Mouse (Mus musculus) neural tube, embryonic 13.5 days (tissue): ENCODE data around the gene Ndrg4. TPM values are rescaled to one million over a fixed set of nuclear protein-coding genes. Genes with fewer than 3 reads are reported as not detected.

Source experiments
- ATAC-seq: fragments of 200-750 bp; cut with Nextera tagmentation; 2 replicates; pipeline ENCODE4 v1.8.0; 2017; ENCODE audit warnings: low read depth, mild to moderate bottlenecking, moderate TSS enrichment, moderate library complexity
- H3K27ac ChIP-seq: fragments of 300-500 bp; sonication (generic); replicated peaks from 2 replicates; pipeline ENCODE4 v1.5.1; 2015; ENCODE audit warnings: moderate library complexity, mild to moderate bottlenecking, inconsistent platforms
- H3K27me3 ChIP-seq: fragments of 300-500 bp; sonication (generic); 2 replicates; pipeline ENCODE4 v1.6.1; 2015; ENCODE audit warnings: mild to moderate bottlenecking, inconsistent platforms
- H3K36me3 ChIP-seq: fragments of 300-500 bp; sonication (generic); 2 replicates; pipeline ENCODE4 v1.6.1; 2015; ENCODE audit warnings: mild to moderate bottlenecking, inconsistent platforms
- H3K4me1 ChIP-seq: fragments of 300-500 bp; sonication (generic); replicated peaks from 2 replicates; pipeline ENCODE4 v1.6.1; 2015; ENCODE audit warnings: inconsistent platforms
- H3K4me2 ChIP-seq: fragments of 300-500 bp; sonication (generic); 2 replicates; pipeline ENCODE4 v1.6.1; 2015; ENCODE audit warnings: inconsistent platforms, mild to moderate bottlenecking, moderate library complexity
- H3K4me3 ChIP-seq: fragments of 300-500 bp; sonication (generic); 2 replicates; pipeline ENCODE4 v1.5.1; 2015; ENCODE audit warnings: mild to moderate bottlenecking, inconsistent platforms
- H3K9ac ChIP-seq: fragments of 300-500 bp; sonication (generic); 2 replicates; pipeline ENCODE4 v1.6.1; 2015; ENCODE audit warnings: moderate library complexity, mild to moderate bottlenecking, inconsistent platforms
- H3K9me3 ChIP-seq: fragments of 300-500 bp; sonication (generic); 2 replicates; pipeline ENCODE4 v1.6.1; 2016; ENCODE audit warnings: inconsistent platforms
- WGBS: fragments of 180-500 bp; shearing (Covaris S2); methylation state at CpG from one replicate; pipeline ENCODE4 v1.1.7; 2015; 5-methylcytosine and 5-hydroxymethylcytosine counted together
- polyA plus RNA-seq: library from polyadenylated mRNA; unstranded; fragments of >200 nt; fragmentation: Nextera tagmentation; extraction: Ambion mirVana; gene quantifications from 2 replicates; pipeline ENCODE4 v1.2.1, GENCODE M21; 2015

Gene Ndrg4
- polyA plus RNA-seq, 1 experiment from 2014 or later = 275 TPM

DNA sequence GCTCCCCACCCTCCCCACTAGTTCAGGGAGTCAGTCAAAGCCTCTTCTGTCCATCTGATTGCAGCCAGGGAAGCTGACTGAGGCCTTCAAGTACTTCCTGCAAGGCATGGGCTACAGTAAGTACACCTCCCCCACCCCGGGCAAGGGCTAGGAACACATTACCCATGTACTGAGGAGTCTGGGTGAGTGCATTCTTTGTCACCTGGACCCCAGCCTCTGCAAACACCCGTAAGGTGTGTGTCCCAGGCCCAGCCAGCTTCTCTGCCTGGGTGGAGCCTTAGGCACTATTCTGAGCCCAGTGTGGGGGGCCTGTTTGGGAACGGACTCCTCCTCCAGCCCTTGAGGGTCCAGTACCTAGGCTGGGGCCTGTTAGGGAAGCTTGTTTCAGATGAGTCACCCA is 34.2 kb downstream of the Ndrg4 start:
- ATAC-seq = no peak
- H3K36me3 ChIP-seq = peaks cover 69% of the 10 kb centered on the region
- WGBS = 72% methylated on average over 3 of the region's 3 CpGs

DNA sequence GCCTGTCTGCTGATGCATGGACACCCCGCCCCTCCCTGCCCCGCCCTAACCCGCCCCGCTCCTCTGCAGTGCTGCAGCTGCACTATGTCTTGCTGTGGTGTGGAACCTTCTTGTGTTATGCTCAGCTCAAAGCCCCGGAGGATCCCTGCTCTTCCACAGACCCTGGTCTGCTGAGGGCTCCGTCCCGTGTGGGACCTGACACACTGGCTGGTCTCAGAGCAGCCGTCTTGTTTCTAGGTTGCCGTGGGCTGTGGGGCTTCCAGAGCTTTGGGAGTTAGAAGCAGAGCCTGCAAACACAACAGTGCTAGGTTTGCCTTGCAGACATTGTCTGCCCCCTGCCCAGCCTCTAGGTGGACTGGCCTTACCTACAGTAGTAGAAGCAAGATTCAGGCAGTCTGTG is 35.6 kb downstream of the Ndrg4 start:
- no peaks in the 10 kb centered on the region for H3K9me3 ChIP-seq
- H3K27ac ChIP-seq = no peak overlapping the region
- H3K36me3 ChIP-seq = peaks cover 58% of the 10 kb centered on the region
- no peak overlapping the region for H3K4me3 ChIP-seq
- no peaks in the 10 kb centered on the region for H3K27me3 ChIP-seq
- peaks cover 20% of the 10 kb centered on the region for H3K4me1 ChIP-seq
- 90% methylated on average over 9 of the region's 9 CpGs for WGBS
- no peak for ATAC-seq
- H3K4me2 ChIP-seq = no peak overlapping the region
- no peak overlapping the region for H3K9ac ChIP-seq

More for the DNA sequence above, 34.2 kb downstream of the Ndrg4 start:
- Histone ChIP-seq H3K9me3 (no peaks in the 10 kb centered on the region), H3K9ac (no peak overlapping the region), H3K4me3 (no peak overlapping the region), H3K4me2 (no peak overlapping the region), H3K4me1 (peaks cover 7% of the 10 kb centered on the region), H3K27ac (no peak overlapping the region), H3K27me3 (no peaks in the 10 kb centered on the region)

DNA sequence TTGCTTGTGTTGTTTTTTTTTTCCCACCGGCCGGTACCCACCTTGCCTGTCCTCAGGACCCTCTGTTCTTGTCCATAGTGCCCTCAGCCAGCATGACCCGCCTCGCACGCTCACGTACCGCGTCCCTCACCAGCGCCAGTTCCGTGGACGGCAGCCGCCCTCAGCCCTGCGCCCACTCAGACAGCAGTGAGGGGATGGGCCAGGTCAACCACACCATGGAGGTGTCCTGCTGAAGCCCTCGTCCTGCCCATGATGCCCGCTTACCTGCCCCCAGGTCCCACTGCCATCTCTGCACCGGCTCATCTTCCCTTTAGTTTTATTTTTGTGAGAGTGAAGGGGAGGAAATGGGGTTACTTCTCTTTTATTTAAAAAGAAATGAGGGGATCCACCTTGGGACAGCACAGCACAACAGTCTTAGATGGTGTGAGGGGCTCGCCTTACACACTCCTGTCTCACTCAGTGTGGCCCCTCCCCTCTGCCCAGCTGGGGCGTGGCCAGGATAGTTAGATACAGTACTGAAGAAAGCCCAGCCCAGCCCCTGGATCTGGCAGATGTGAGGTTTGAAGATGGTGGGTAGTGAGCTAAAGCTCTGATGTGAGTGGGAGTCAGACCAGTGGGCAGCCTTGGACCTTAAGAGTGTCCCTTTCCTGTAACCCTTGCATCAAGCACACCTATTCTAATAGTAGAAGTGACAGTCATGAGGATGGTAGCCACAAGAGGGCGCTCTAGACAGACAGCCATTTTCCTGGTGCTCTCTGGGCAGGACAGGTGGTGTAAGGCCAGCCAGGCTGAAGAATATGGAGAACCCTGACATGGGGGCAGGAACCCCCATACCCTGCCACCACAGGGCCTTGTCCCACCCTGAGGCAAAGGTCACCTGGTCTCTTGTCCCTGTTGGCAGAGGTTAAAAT is 36.6 kb downstream of the Ndrg4 start:
- Histone ChIP-seq H3K4me2 (no peak overlapping the region), H3K27ac (no peak overlapping the region), H3K4me1 (peaks cover 20% of the 10 kb centered on the region), H3K4me3 (no peak overlapping the region), H3K9me3 (no peaks in the 10 kb centered on the region), H3K9ac (no peak overlapping the region), H3K27me3 (no peaks in the 10 kb centered on the region), H3K36me3 (peaks cover 57% of the 10 kb centered on the region)
- WGBS = 80% methylated on average over 19 of the region's 19 CpGs
- ATAC-seq = 0 out of 2 replicates have a peak, but pooled peaks have one; percentile 15

DNA sequence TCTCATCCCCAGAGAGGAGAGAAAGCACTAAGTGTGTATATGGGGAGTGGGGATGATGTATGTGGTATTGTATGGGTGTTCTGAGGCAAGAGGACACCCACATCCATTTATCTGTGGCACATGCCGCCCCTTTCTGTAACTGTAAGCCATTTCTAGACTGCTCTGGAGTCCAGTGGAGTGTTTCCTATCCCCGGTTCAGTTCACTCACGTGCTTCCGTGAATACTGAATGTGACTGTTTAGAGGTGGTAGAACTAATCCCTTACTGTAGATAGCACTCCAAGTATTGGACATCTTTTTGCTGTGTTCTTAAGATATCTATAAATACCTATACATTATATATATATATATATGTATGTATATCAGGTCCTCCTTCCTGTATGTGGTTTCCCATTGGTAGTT is 37.6 kb downstream of the Ndrg4 start:
- Histone ChIP-seq H3K4me2 (no peak overlapping the region), H3K4me1 (peaks cover 20% of the 10 kb centered on the region), H3K4me3 (no peak overlapping the region), H3K9me3 (no peaks in the 10 kb centered on the region), H3K36me3 (peaks cover 57% of the 10 kb centered on the region), H3K27me3 (no peaks in the 10 kb centered on the region), H3K9ac (no peak overlapping the region), H3K27ac (no peak overlapping the region)
- no peak for ATAC-seq
- WGBS = 90% methylated on average over 4 of the region's 4 CpGs

DNA sequence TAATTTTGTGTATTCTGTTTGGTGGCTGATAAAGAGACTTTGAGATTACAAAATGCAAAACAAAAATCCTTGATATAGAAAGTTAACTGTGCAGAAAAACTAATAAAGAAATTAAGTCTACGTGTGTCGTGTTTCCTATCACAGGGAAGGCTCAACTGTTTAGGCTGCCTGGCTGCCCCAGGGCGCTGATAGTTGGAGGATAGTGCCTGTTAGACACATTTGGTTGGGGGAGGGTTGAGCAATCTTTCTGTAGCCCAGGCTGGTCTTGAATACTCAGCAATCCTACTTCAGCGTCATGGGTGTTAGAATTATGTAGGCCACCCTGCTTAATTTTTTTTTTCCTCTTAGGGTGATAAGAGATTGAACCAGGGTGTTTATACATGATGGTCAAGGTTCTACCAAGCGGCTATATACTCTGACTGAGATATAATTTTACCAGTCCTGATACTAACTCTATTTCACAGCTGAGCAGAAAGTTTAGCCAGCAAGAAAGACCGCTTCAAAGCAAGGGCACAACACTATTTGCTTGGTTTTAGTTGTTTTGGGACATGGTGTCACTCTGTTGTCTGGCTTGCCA is 38.1 kb downstream of the Ndrg4 start:
- H3K9me3 ChIP-seq = no peaks in the 10 kb centered on the region
- H3K4me3 ChIP-seq = peak overlapping the region; percentile 84
- 92% methylated on average over 6 of the region's 6 CpGs for WGBS
- 0 out of 2 replicates have a peak overlapping the region, but pooled peaks have one; percentile 72 for H3K27ac ChIP-seq
- H3K27me3 ChIP-seq = no peaks in the 10 kb centered on the region
- peaks cover 57% of the 10 kb centered on the region for H3K36me3 ChIP-seq
- H3K4me1 ChIP-seq = peaks cover 20% of the 10 kb centered on the region
- ATAC-seq = no peak
- peak overlapping the region; percentile 95 for H3K4me2 ChIP-seq
- peak overlapping the region; percentile 87 for H3K9ac ChIP-seq

DNA sequence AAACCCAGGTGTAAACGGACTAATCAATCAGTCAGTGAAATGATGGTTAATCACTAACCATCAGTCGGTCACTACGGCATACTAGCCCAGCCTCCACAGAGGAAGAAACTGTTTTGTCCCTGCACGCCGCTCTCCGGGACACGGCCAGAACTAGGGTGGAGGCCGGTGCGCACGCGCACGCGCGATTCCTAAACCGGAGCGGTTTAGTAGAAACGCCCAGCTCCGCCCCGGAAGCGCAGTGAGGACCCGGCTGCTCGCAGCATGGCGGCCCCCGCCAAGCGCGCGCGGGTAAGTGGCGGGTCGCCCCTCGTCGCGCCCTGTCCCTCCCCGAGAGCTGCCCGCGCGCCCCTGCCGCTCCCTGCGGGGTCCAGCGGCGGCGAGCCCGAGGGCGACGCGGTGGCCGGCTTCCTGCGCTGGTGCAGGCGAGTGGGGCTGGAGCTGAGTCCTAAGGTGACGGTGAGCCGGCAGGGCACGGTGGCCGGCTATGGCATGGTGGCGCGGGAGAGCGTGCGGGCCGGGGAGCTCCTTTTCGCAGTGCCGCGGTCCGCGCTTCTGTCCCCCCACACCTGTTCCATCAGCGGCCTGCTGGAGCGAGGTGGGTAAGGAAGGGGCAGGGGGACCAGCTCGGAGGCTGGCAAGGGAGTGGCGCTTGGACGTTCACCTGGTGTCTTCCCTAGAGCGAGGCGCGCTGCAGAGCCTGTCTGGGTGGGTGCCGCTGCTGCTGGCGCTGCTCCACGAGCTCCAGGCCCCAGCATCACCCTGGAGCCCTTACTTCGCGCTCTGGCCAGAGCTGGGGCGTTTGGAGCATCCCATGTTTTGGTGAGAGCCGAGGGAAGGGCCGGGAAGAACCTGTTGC is 39.1 kb downstream of the Ndrg4 start, which contains the start of gene Setd6:
TSS of gene Setd6 (plus strand) at position 206 of the 856 bp plus-strand sequence.
- H3K36me3 ChIP-seq = peaks cover 58% of the 10 kb centered on the region

DNA sequence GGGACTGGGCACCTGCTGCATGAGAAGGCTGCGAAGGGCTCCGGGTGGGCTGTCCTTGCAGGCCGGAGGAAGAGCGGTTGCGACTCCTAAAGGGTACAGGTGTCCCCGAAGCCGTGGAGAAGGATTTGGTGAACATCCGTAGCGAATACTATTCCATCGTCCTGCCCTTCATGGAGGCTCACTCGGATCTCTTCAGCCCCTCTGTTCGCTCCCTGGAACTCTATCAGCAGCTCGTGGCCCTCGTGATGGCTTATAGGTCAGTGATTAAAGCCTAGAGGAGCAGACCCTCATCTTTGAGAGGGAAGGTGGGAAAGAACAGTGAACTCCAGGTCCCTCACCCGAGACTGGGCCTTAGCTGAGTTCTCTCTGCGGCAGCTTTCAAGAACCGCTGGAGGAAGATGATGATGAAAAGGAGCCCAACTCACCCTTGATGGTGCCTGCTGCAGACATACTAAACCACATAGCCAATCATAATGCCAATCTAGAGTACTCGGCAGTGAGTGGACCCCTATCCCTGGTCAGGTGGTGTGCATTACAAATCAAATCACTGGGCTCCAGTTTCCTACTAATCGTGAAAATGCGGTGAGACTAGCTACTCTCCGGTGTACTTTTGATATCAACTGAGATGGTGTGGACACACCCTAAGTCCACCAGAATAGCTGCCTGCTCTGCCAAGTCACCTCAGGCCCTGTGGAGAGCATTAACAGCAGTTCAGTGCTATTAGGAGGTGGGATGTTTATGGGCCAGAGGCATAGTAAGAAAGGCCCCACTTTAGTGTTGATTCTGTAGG is 40.0 kb downstream of the Ndrg4 start:
- no peaks in the 10 kb centered on the region for H3K9me3 ChIP-seq
- no peaks in the 10 kb centered on the region for H3K27me3 ChIP-seq
- H3K36me3 ChIP-seq = peaks cover 58% of the 10 kb centered on the region
- H3K4me3 ChIP-seq = peak overlapping the region; percentile 84
- H3K4me1 ChIP-seq = peaks cover 20% of the 10 kb centered on the region
- 20% methylated on average over 21 of the region's 21 CpGs for WGBS
- peak overlapping the region; percentile 72; the same call in 1 of the 2 replicates for H3K27ac ChIP-seq
- H3K4me2 ChIP-seq = peak overlapping the region; percentile 95
- peak overlapping the region; percentile 87 for H3K9ac ChIP-seq
- no peak for ATAC-seq

More for the DNA sequence above, 39.1 kb downstream of the Ndrg4 start, which contains the start of gene Setd6:
- Histone ChIP-seq H3K4me1 (peaks cover 20% of the 10 kb centered on the region), H3K4me3 (peak within 1 kb of the TSS; percentile 84), H3K9me3 (no peaks in the 10 kb centered on the region), H3K4me2 (peak within 1 kb of the TSS; percentile 95), H3K27me3 (no peaks in the 10 kb centered on the region), H3K9ac (peak within 1 kb of the TSS; percentile 87), H3K27ac (peak within 1 kb of the TSS; percentile 72)
- WGBS = under 1% methylated on average over 72 of the region's 79 CpGs
- peak; percentile 90 for ATAC-seq

DNA sequence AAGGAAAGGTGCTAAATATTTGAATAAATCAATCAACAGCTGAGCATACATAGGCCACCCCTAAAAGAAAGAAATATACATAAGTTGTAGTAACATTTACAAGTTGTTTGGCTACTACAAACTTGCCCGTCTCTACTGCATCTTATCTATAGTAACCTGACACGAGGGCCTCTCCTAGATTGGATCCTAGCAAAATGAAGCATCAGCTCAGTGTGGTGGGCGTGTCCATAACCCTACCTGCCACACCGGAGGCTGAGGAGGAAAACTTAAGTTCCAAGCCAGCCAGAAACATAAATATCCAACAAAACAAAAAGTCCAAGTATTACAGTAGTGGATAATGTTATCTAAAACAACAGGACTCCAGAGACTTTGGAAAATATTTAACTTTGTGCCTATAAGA is 50.8 kb downstream of the Ndrg4 start:
- no peak overlapping the region for H3K4me3 ChIP-seq
- no peaks in the 10 kb centered on the region for H3K9me3 ChIP-seq
- H3K4me2 ChIP-seq = no peak overlapping the region
- H3K27me3 ChIP-seq = no peaks in the 10 kb centered on the region
- H3K4me1 ChIP-seq = no peaks in the 10 kb centered on the region
- peaks cover 88% of the 10 kb centered on the region for H3K36me3 ChIP-seq
- no peak overlapping the region for H3K9ac ChIP-seq
- WGBS = 89% methylated on average over 4 of the region's 4 CpGs
- H3K27ac ChIP-seq = no peak overlapping the region
- no peak for ATAC-seq

DNA sequence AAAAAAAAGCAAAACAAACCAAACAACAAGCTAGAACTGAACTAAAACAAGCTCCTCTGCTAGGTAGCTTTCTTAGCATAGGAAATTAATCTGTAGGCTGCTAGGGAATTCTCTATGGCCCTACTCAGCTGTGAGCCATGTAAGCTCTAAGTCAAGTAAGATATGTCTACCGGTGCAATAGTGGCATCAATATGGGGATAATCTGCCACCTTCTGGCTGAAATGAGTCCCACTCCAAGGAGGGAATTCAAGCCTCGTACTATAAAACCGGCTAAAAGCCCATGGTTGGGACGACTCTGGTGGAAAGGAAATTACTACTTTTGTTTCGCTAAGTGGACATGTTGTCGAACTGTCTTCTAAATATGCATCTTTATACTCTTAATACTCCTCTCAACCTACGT is 61.8 kb downstream of the Ndrg4 start:
- 82% methylated on average over 7 of the region's 7 CpGs for WGBS
- Histone ChIP-seq H3K27me3 (no peaks in the 10 kb centered on the region), H3K4me3 (no peak overlapping the region), H3K36me3 (peaks cover 90% of the 10 kb centered on the region), H3K4me1 (no peaks in the 10 kb centered on the region), H3K27ac (no peak overlapping the region), H3K4me2 (no peak overlapping the region), H3K9me3 (no peaks in the 10 kb centered on the region), H3K9ac (no peak overlapping the region)
- no peak for ATAC-seq

DNA sequence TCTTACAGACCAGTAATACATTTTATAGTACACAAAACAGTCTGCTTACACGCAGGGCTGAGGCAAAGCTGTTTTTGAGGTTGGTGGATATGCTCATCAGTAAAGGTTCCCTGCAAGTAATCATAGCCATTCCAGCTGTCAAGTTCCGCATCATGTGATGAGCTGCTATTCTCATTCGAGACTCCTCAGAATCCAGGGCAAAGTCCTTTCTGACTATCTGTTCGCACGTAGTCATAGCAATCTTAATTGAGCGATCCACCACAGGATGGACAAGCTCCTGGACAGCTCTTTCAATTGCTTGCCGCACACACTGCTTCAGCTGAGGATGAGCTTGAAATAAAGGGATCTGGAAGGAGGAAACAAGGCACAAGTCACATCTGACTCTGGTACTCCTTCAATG is 65.0 kb downstream of the Ndrg4 start:
- Histone ChIP-seq H3K27ac (no peak overlapping the region), H3K9ac (no peak overlapping the region), H3K4me2 (no peak overlapping the region), H3K27me3 (no peaks in the 10 kb centered on the region), H3K36me3 (peaks cover 93% of the 10 kb centered on the region), H3K9me3 (no peaks in the 10 kb centered on the region), H3K4me3 (no peak overlapping the region), H3K4me1 (no peaks in the 10 kb centered on the region)
- 94% methylated on average over 7 of the region's 7 CpGs for WGBS
- no peak for ATAC-seq

DNA sequence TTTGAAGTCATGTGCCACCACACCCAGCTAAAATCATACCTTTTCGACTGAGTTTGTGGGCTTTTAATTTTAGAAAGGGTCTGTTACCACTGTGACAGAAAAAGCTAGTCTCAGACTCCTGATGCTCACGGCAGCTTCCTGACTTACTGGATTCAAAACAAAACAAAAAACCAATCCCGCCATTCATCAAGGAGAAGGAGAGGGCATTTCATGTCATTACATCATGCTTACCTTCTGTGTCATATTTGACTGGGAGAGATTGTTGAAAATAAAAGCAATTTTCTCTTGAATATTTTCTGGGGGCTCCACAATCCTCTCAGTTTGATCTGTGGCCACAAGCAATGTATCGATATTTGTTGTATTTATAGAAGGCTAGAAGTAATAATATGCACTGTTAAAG is 71.2 kb downstream of the Ndrg4 start:
- H3K4me1 ChIP-seq = no peaks in the 10 kb centered on the region
- 95% methylated on average over 4 of the region's 4 CpGs for WGBS
- ATAC-seq = no peak
- H3K27me3 ChIP-seq = no peaks in the 10 kb centered on the region
- no peak overlapping the region for H3K27ac ChIP-seq
- no peak overlapping the region for H3K4me2 ChIP-seq
- no peaks in the 10 kb centered on the region for H3K9me3 ChIP-seq
- peaks cover 86% of the 10 kb centered on the region for H3K36me3 ChIP-seq
- no peak overlapping the region for H3K9ac ChIP-seq
- H3K4me3 ChIP-seq = no peak overlapping the region
